Mouse (Mus musculus) ES-E14 (cell line): Measurements from ENCODE around the gene Fam81a.

Experiments
- CHD2 ChIP-seq: IDR thresholded peaks from 2 replicates; pipeline ENCODE4 v1.6.1; 2014; ENCODE audit warnings: mild to moderate bottlenecking, low read depth, low read length, inconsistent platforms
- ZNF384 ChIP-seq: IDR thresholded peaks from 2 replicates; pipeline ENCODE4 v1.6.1; 2012; ENCODE audit warnings: low read depth, low read length, inconsistent platforms

- TF ChIP-seq CHD2 (no peak), ZNF384 (no peak)
Measured at GRCm38 (mm10) chr9:70147618-70148017, 5.3 kb upstream of the Fam81a start.
